Mouse (Mus musculus) kidney, adult 2 months (tissue): ENCODE data around the gene Srgap1. TPM values are rescaled to one million over a fixed set of nuclear protein-coding genes. Genes with fewer than 3 reads are reported as not detected.

ENCODE experiments used
- DNase-seq: peaks from one replicate; pipeline ENCODE4 v3.0.0; 2021
- H3K27ac ChIP-seq: fragments of 200-500 bp; 2 replicates; pipeline ENCODE4 v1.5.1; 2012; ENCODE audit warnings: low read depth, low read length, control low read depth, inconsistent platforms; ENCODE audit not compliant: insufficient read depth
- H3K27me3 ChIP-seq: fragments of 200-500 bp; replicated peaks from 2 replicates; pipeline ENCODE4 v1.6.1; 2012; ENCODE audit warnings: mild to moderate bottlenecking, moderate library complexity, low read length, inconsistent platforms; ENCODE audit not compliant: control insufficient read depth, insufficient read depth
- H3K36me3 ChIP-seq: fragments of 200-500 bp; 2 replicates; pipeline ENCODE4 v1.6.1; 2012; ENCODE audit warnings: mild to moderate bottlenecking, moderate library complexity, low read length, inconsistent platforms; ENCODE audit not compliant: control insufficient read depth, insufficient read depth
- H3K4me1 ChIP-seq: fragments of 200-500 bp; 2 replicates; pipeline ENCODE4 v1.6.1; 2011; ENCODE audit warnings: low read length; ENCODE audit not compliant: control insufficient read depth, insufficient read depth
- H3K4me3 ChIP-seq: fragments of 200-500 bp; 2 replicates; pipeline ENCODE4 v1.5.1; 2011; ENCODE audit warnings: mild to moderate bottlenecking, low read depth, low read length, control low read depth; ENCODE audit not compliant: insufficient read depth
- CTCF ChIP-seq: fragments of 200-500 bp; conservative IDR thresholded peaks from 2 replicates; pipeline ENCODE4 v1.5.1; 2011; ENCODE audit warnings: low read depth, mild to moderate bottlenecking, control low read depth, low read length, moderate library complexity, mixed read lengths; ENCODE audit not compliant: insufficient read depth, insufficient read length
- POLR2A ChIP-seq: fragments of 200-500 bp; IDR thresholded peaks from one replicate; pipeline ENCODE4 v1.6.1; 2011; ENCODE audit warnings: low read depth, low read length, control low read depth
- WGBS: fragments of 180-500 bp; shearing (Covaris S2); methylation state at CpG from one replicate; pipeline ENCODE4 v1.1.7; 2018; 5-methylcytosine and 5-hydroxymethylcytosine counted together
- polyA plus RNA-seq: library from polyadenylated mRNA; depleted of rRNA; stranded (reverse); fragments of >200 nt; gene quantifications from 2 replicates; pipeline ENCODE4 v1.2.3, GENCODE M21; 2012

Srgap1 gene
- polyA plus RNA-seq, 1 experiment = 3.4 TPM

DNA sequence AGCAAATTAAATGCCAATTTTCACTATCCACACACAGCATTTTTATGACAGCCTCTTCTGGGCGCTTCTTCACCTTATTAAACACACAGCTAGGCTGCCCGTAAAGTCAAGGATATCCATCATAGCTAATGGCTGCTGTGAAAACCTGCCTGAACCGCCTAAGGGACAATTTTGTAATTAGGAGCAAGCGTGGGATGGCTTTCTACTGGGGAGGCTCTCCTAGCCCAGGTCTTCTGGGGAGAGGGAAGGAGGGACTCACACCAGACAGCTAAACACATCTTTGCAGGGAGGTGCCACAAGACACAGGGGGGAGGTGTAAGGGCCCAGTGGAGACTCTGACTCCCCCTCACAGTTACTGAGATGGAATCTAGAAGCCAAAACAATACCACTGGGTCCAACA lies 91.4 kb downstream of the Srgap1 start:
- Histone ChIP-seq H3K36me3 (no peaks in the 10 kb centered on the region), H3K4me3 (no peak overlapping the region), H3K27me3 (no peaks in the 10 kb centered on the region), H3K27ac (no peak overlapping the region), H3K4me1 (no peaks in the 10 kb centered on the region)
- no peak for TF ChIP-seq CTCF
- no peak for TF ChIP-seq POLR2A
- DNase-seq = no peak
- 66% methylated on average over 4 of the region's 4 CpGs for WGBS

DNA sequence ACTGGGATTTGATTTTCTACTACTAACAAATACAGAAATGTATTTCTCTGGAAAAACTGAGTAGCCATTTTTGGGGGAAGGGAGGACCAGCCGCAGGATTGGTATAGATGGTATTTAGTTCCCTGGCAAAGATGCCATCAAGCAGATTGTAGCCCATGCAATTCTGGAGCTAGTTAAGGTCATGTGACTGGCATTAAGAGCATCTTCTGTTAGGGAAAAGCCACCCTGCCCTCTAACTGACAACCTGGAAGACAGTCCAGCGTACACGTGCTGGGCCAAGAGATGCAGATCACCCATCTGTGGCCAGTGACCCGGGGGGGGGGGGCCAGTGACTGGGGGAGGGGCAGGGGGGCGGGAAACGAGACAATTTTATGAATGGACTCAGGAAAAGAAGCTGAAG lies 92.2 kb downstream of the Srgap1 start:
- TF ChIP-seq POLR2A (no peak), CTCF (no peak)
- Histone ChIP-seq H3K4me1 (no peaks in the 10 kb centered on the region), H3K36me3 (no peaks in the 10 kb centered on the region), H3K27ac (no peak overlapping the region), H3K27me3 (no peaks in the 10 kb centered on the region), H3K4me3 (no peak overlapping the region)
- WGBS = 51% methylated on average over 6 of the region's 6 CpGs
- no peak for DNase-seq

DNA sequence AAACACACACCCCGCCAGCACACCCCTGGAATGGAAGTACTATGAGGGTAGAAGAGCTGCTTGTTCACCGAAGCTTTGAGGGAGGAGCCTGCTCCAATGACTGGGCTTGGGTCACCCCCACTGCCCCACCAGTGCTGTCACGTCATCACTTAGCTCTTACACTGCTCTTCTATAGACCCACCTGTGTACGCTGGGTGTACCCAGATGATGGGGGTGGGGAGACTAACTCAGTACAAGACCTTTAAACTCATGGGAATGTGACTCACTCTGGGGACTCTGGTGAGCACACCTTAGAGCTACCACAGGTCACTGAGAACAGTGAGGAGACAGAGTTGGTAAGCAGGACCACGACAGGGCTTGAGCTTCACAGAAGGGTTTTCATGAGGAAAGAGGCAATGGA lies 94.1 kb downstream of the Srgap1 start:
- no peaks in the 10 kb centered on the region for H3K36me3 ChIP-seq
- no peak overlapping the region for H3K27ac ChIP-seq
- H3K4me1 ChIP-seq = no peaks in the 10 kb centered on the region
- DNase-seq = no peak
- H3K4me3 ChIP-seq = no peak overlapping the region
- 95% methylated on average over 5 of the region's 5 CpGs for WGBS
- TF ChIP-seq CTCF (no peak), POLR2A (no peak)
- no peaks in the 10 kb centered on the region for H3K27me3 ChIP-seq

DNA sequence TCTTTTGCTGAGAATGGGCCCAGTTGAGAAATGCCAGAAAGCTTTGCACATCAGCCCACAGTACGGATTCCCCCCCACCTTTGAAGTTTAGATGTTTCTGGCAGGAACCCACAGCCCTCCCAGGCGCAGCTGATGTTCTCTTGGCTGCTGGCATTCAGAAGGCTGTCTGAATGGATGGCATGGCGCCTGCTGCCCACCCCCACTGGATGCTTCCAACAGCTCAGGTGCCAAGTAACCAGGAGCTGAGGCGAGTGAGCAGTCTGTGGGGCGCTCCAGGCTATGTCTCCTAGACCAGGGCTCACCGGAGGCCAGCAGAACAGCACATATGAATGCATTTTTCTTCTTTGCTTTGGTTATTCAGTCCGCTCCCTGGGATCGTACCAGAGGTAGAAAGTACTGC lies 100.9 kb downstream of the Srgap1 start:
- H3K4me3 ChIP-seq = no peak overlapping the region
- no peaks in the 10 kb centered on the region for H3K4me1 ChIP-seq
- 90% methylated on average over 8 of the region's 8 CpGs for WGBS
- no peak for DNase-seq
- no peaks in the 10 kb centered on the region for H3K36me3 ChIP-seq
- no peaks in the 10 kb centered on the region for H3K27me3 ChIP-seq
- TF ChIP-seq CTCF (no peak), POLR2A (no peak)
- H3K27ac ChIP-seq = no peak overlapping the region

GRCm38 (mm10) chr10:121931909-121932308 lies 115.2 kb downstream of the Srgap1 start:
- Histone ChIP-seq H3K4me3 (no peak overlapping the region), H3K36me3 (no peaks in the 10 kb centered on the region), H3K27me3 (no peaks in the 10 kb centered on the region), H3K27ac (no peak overlapping the region), H3K4me1 (no peaks in the 10 kb centered on the region)
- 92% methylated on average over 14 of the region's 14 CpGs for WGBS
- TF ChIP-seq POLR2A (no peak), CTCF (no peak)
- DNase-seq = no peak

- H3K4me3 ChIP-seq = no peak overlapping the region
- DNase-seq = no peak
- H3K4me1 ChIP-seq = no peaks in the 10 kb centered on the region
- no peaks in the 10 kb centered on the region for H3K36me3 ChIP-seq
- WGBS = 73% methylated on average over 3 of the region's 3 CpGs
- H3K27ac ChIP-seq = no peak overlapping the region
- H3K27me3 ChIP-seq = no peaks in the 10 kb centered on the region
- TF ChIP-seq CTCF (no peak), POLR2A (no peak)
Observed at GRCm38 (mm10) chr10:121926094-121926493, 121.0 kb downstream of the Srgap1 start.

- no peak for TF ChIP-seq CTCF
- TF ChIP-seq POLR2A = no peak
- WGBS = 58% methylated on average over 8 of the region's 8 CpGs
- no peak for DNase-seq
- H3K27me3 ChIP-seq = no peaks in the 10 kb centered on the region
- no peak overlapping the region for H3K27ac ChIP-seq
- no peaks in the 10 kb centered on the region for H3K36me3 ChIP-seq
- H3K4me1 ChIP-seq = no peaks in the 10 kb centered on the region
- no peak overlapping the region for H3K4me3 ChIP-seq
Observed at GRCm38 (mm10) chr10:121919016-121919415, 128.1 kb downstream of the Srgap1 start.

- no peak for TF ChIP-seq POLR2A
- TF ChIP-seq CTCF = no peak
- Histone ChIP-seq H3K4me3 (no peak overlapping the region), H3K27ac (no peak overlapping the region), H3K36me3 (no peaks in the 10 kb centered on the region), H3K27me3 (no peaks in the 10 kb centered on the region), H3K4me1 (no peaks in the 10 kb centered on the region)
- WGBS = 80% methylated on average over 3 of the region's 3 CpGs
- DNase-seq = no peak
Observed at GRCm38 (mm10) chr10:121918579-121918978, 128.5 kb downstream of the Srgap1 start.
